In genomic region chr7:100663729-100664304, GRCm38 (mm10) we compare ENCODE assay signal across 8 mouse cellular contexts. TPM values are rescaled to one million over a fixed set of nuclear protein-coding genes. Genes with fewer than 3 reads are reported as not detected.
DNase-seq lines count a peak whose midpoint lies in the region; ATAC-seq and TF ChIP-seq lines count a peak whose summit lies in the region.

No protein-coding gene starts in this region.

- H3K4me2 ChIP-seq in heart, embryonic 16.5 days (ENCODE audit: low read depth, low read length), result peak overlapping the region; percentile 48
- peak overlapping the region; percentile 41 for H3K4me2 ChIP-seq in forebrain, embryonic 13.5 days
- H3K4me2 ChIP-seq in limb, embryonic 13.5 days (replicated peaks), result no peak overlapping the region

- no peaks in the 10 kb centered on the region for H3K27me3 ChIP-seq in heart, embryonic 16.5 days (ENCODE audit: control insufficient read depth, insufficient read depth, low read length)
- no peaks in the 10 kb centered on the region for H3K27me3 ChIP-seq in E14TG2a.4 (ENCODE audit: insufficient read depth, low read length)
- H3K27me3 ChIP-seq in forebrain, embryonic 13.5 days, result no peaks in the 10 kb centered on the region
- H3K27me3 ChIP-seq in limb, embryonic 13.5 days, result no peaks in the 10 kb centered on the region

- peak overlapping the region; percentile 14; the same call in 1 of the 2 replicates for H3K9ac ChIP-seq in heart, embryonic 16.5 days (ENCODE audit: low read length)
- peak overlapping the region; percentile 43; the same call in 1 of the 2 replicates for H3K9ac ChIP-seq in forebrain, embryonic 13.5 days
- no peak overlapping the region for H3K9ac ChIP-seq in limb, embryonic 13.5 days

- DNase-seq in heart, adult 9 months (ENCODE audit: low spot score in 2 of 2), result no peak
- DNase-seq in adrenal gland, postnatal 25 days, result no peak
- DNase-seq in cerebellum, adult 9-10 months, result no peak
- DNase-seq in thymus, postnatal 4 days, result no peak

- WGBS in heart, embryonic 16.5 days, result 43% methylated on average over 11 of the region's 11 CpGs
- WGBS in forebrain, embryonic 13.5 days, result 68% methylated on average over 11 of the region's 11 CpGs
- 70% methylated on average over 11 of the region's 11 CpGs for WGBS in limb, embryonic 13.5 days

- H3K27ac ChIP-seq in heart, embryonic 16.5 days (ENCODE audit: low read length), result no peak overlapping the region
- H3K27ac ChIP-seq in forebrain, embryonic 13.5 days, result no peak overlapping the region
- no peak overlapping the region for H3K27ac ChIP-seq in limb, embryonic 13.5 days

- no peak for TF ChIP-seq CTCF in E14TG2a.4 (conservative IDR thresholded peaks at IDR 0.05; ENCODE audit: low read length)

- H3K4me3 ChIP-seq in heart, embryonic 16.5 days (ENCODE audit: low read length), result peak overlapping the region; percentile 15
- peak overlapping the region; percentile 32; the same call in 1 of the 2 replicates for H3K4me3 ChIP-seq in E14TG2a.4 (replicated peaks; ENCODE audit: low read length)
- no peak overlapping the region for H3K4me3 ChIP-seq in forebrain, embryonic 13.5 days
- H3K4me3 ChIP-seq in limb, embryonic 13.5 days, result no peak overlapping the region

- no peak for ATAC-seq in heart, embryonic 16.5 days (replicated peaks; ENCODE audit: extremely low read depth, insufficient read depth, low FRiP score)
- 0 out of 2 replicates have a peak, but pooled peaks have one; percentile 8 for ATAC-seq in forebrain, embryonic 13.5 days
- ATAC-seq in limb, embryonic 13.5 days (ENCODE audit: low FRiP score, low read depth), result 0 out of 2 replicates have a peak, but pooled peaks have one; percentile 12

- peaks cover 13% of the 10 kb centered on the region; the same call in 1 of the 2 replicates for H3K4me1 ChIP-seq in heart, embryonic 16.5 days (ENCODE audit: control insufficient read depth, insufficient read depth, low read length)
- H3K4me1 ChIP-seq in E14TG2a.4 (replicated peaks; ENCODE audit: low read depth, low read length), result peaks cover 30% of the 10 kb centered on the region
- H3K4me1 ChIP-seq in forebrain, embryonic 13.5 days, result peaks cover 5% of the 10 kb centered on the region
- H3K4me1 ChIP-seq in limb, embryonic 13.5 days, result peaks cover 9% of the 10 kb centered on the region

- H3K36me3 ChIP-seq in heart, embryonic 16.5 days (ENCODE audit: control insufficient read depth, insufficient read depth), result no peaks in the 10 kb centered on the region
- no peaks in the 10 kb centered on the region for H3K36me3 ChIP-seq in E14TG2a.4 (ENCODE audit: insufficient read depth, low read length)
- H3K36me3 ChIP-seq in forebrain, embryonic 13.5 days (ENCODE audit: poor library complexity, severe bottlenecking), result no peaks in the 10 kb centered on the region
- no peaks in the 10 kb centered on the region for H3K36me3 ChIP-seq in limb, embryonic 13.5 days

- no peaks in the 10 kb centered on the region for H3K9me3 ChIP-seq in heart, embryonic 16.5 days (replicated peaks; ENCODE audit: control insufficient read depth, low read length)
- no peaks in the 10 kb centered on the region for H3K9me3 ChIP-seq in E14TG2a.4 (ENCODE audit: low read length)
- H3K9me3 ChIP-seq in forebrain, embryonic 13.5 days (replicated peaks), result no peaks in the 10 kb centered on the region
- H3K9me3 ChIP-seq in limb, embryonic 13.5 days, result no peaks in the 10 kb centered on the region

RNA-seq across cellular contexts. Expression of gene Plekhb1, which starts 1.6 kb away (rescaled TPM):
- 2.7 and 2.8 TPM in 2 replicates for polyA plus RNA-seq in heart, embryonic 16.5 days (2015; fragmentation: Nextera tagmentation; extraction: Ambion mirVana)
- polyA plus RNA-seq in forebrain, embryonic 13.5 days (2015; fragmentation: Nextera tagmentation; extraction: Ambion mirVana), result 3.5 and 3.9 TPM in 2 replicates
- 3.0 and 4.2 TPM in 2 replicates for polyA plus RNA-seq in limb, embryonic 13.5 days (2015; fragmentation: Nextera tagmentation; extraction: Ambion mirVana)
- 2.1 and 3.3 TPM in 2 replicates for total RNA-seq in adrenal gland, postnatal 25 days (2021)

RNA-seq across cellular contexts. Expression of gene Fam168a, which starts 42.6 kb away (rescaled TPM):
- polyA plus RNA-seq in heart, embryonic 16.5 days (2015; fragmentation: Nextera tagmentation; extraction: Ambion mirVana), result 25.6 and 27.2 TPM in 2 replicates
- polyA plus RNA-seq in forebrain, embryonic 13.5 days (2015; fragmentation: Nextera tagmentation; extraction: Ambion mirVana), result 80.0 and 85.9 TPM in 2 replicates
- 56.2 and 62.8 TPM in 2 replicates for polyA plus RNA-seq in limb, embryonic 13.5 days (2015; fragmentation: Nextera tagmentation; extraction: Ambion mirVana)
- total RNA-seq in adrenal gland, postnatal 25 days (2021), result 53.3 and 64.6 TPM in 2 replicates

RNA-seq across cellular contexts. Expression of gene Mrpl48, which starts 55.7 kb away (rescaled TPM):
- polyA plus RNA-seq in heart, embryonic 16.5 days (2015; fragmentation: Nextera tagmentation; extraction: Ambion mirVana), result 84.1 and 93.5 TPM in 2 replicates
- polyA plus RNA-seq in forebrain, embryonic 13.5 days (2015; fragmentation: Nextera tagmentation; extraction: Ambion mirVana), result 67.6 and 69.9 TPM in 2 replicates
- 74.6 and 74.7 TPM in 2 replicates for polyA plus RNA-seq in limb, embryonic 13.5 days (2015; fragmentation: Nextera tagmentation; extraction: Ambion mirVana)
- total RNA-seq in adrenal gland, postnatal 25 days (2021), result 48.3 and 60.4 TPM in 2 replicates

RNA-seq across cellular contexts. Expression of gene Rab6a, which starts 56.6 kb away (rescaled TPM):
- polyA plus RNA-seq in heart, embryonic 16.5 days (2015; fragmentation: Nextera tagmentation; extraction: Ambion mirVana), result 75.8 and 76.5 TPM in 2 replicates
- polyA plus RNA-seq in forebrain, embryonic 13.5 days (2015; fragmentation: Nextera tagmentation; extraction: Ambion mirVana), result 147 and 152 TPM in 2 replicates
- polyA plus RNA-seq in limb, embryonic 13.5 days (2015; fragmentation: Nextera tagmentation; extraction: Ambion mirVana), result 98.1 and 98.7 TPM in 2 replicates
- total RNA-seq in adrenal gland, postnatal 25 days (2021), result 64.8 and 67.5 TPM in 2 replicates

Comparison
In these comparisons a context has a peak if more than half of its experiments do, and no peak if none do; other contexts are left out.
1. H3K4me3 ChIP-seq: peak in heart, embryonic 16.5 days (single experiment) and E14TG2a.4 (single experiment); none in forebrain, embryonic 13.5 days (single experiment) and limb, embryonic 13.5 days (single experiment).